In the genomic region with DNA sequence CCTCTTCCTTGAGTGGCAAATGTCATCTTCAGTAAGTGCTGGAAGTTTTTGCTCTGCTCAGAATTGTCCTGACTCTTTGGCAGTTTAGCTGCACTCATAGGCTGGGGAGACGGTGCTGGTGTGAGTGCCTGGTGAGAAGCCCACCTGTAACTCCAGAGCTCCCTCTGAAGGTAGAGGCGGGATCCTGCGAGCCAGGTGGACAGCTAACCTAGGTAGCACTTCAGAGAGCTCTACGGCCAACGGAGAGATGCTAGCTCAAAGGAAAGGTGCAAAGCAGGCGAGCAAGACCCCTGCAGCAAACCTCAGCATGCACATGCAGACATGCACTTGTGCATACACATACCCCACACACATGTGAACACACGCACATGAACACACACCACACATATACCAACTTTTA, we compare ENCODE assay signal across 21 mouse cellular contexts. TPM values are rescaled to one million over a fixed set of nuclear protein-coding genes. Genes with fewer than 3 reads are reported as not detected.
"Had no signal": no experiment of that assay in that cellular context is flagged by ENCODE, and none has a peak within 500 bp of the region (broad histone marks: within the 10 kb centered on the region; RNA-seq: fewer than 3 reads in every experiment).

No protein-coding gene starts in this region.

- H3K27ac ChIP-seq: kidney, embryonic 15.5 days; limb, embryonic 12.5 days; limb, embryonic 15.5 days; liver, embryonic 15.5 days; macrophage; midbrain, embryonic 10.5 days; midbrain, embryonic 13.5 days had no signal

- DNase-seq: kidney, adult 8-10 months; kidney, postnatal 10 days; kidney, postnatal 36 days; left cerebral cortex, postnatal 4 days; lung, adult 2 months; lung, postnatal 14 days; thymus, adult 2 months; thymus, postnatal 14 days; thymus, postnatal 4 days had no signal

- H3K9ac ChIP-seq: kidney, embryonic 15.5 days; limb, embryonic 12.5 days; limb, embryonic 15.5 days; liver, embryonic 15.5 days; midbrain, embryonic 13.5 days had no signal

- H3K27me3 ChIP-seq: kidney, embryonic 15.5 days; limb, embryonic 12.5 days; midbrain, embryonic 13.5 days had no signal

- H3K4me1 ChIP-seq: kidney, embryonic 15.5 days; limb, embryonic 12.5 days; limb, embryonic 15.5 days; midbrain, embryonic 10.5 days; midbrain, embryonic 13.5 days had no signal

- H3K36me3 ChIP-seq: kidney, embryonic 15.5 days; limb, embryonic 12.5 days; limb, embryonic 15.5 days; liver, embryonic 15.5 days; midbrain, embryonic 10.5 days; midbrain, embryonic 13.5 days had no signal

- ATAC-seq: midbrain, embryonic 13.5 days; midbrain, embryonic 16.5 days had no signal

- H3K4me2 ChIP-seq: kidney, embryonic 15.5 days; limb, embryonic 12.5 days; limb, embryonic 15.5 days; liver, embryonic 11.5 days; liver, embryonic 15.5 days; midbrain, embryonic 13.5 days had no signal

- H3K4me3 ChIP-seq: kidney, embryonic 15.5 days; limb, embryonic 12.5 days; limb, embryonic 15.5 days; liver, embryonic 15.5 days; megakaryocyte, embryonic 14.5 days; midbrain, embryonic 10.5 days; midbrain, embryonic 13.5 days; myocyte had no signal

- H3K9me3 ChIP-seq: kidney, embryonic 15.5 days; limb, embryonic 12.5 days; limb, embryonic 15.5 days; liver, embryonic 15.5 days; megakaryocyte, embryonic 14.5 days; midbrain, embryonic 10.5 days had no signal

RNA-seq across cellular contexts. Expression of a gene that starts 17.1 kb away (rescaled TPM):
- total RNA-seq: monocyte, adult 5-6 weeks had no signal
- polyA plus RNA-seq: macrophage, myocyte had no signal
